Mouse (Mus musculus) T-cell, adult 2 months (primary cell): ENCODE results near the gene Ociad1.
A peak's percentile ranks its signal among the peaks of the same experiment; 100 is the strongest.

Experiments used
- DNase-seq: peaks from one replicate; pipeline ENCODE4 v3.0.0; 2022; ENCODE audit warnings: low spot score

The Ociad1 gene

DNA sequence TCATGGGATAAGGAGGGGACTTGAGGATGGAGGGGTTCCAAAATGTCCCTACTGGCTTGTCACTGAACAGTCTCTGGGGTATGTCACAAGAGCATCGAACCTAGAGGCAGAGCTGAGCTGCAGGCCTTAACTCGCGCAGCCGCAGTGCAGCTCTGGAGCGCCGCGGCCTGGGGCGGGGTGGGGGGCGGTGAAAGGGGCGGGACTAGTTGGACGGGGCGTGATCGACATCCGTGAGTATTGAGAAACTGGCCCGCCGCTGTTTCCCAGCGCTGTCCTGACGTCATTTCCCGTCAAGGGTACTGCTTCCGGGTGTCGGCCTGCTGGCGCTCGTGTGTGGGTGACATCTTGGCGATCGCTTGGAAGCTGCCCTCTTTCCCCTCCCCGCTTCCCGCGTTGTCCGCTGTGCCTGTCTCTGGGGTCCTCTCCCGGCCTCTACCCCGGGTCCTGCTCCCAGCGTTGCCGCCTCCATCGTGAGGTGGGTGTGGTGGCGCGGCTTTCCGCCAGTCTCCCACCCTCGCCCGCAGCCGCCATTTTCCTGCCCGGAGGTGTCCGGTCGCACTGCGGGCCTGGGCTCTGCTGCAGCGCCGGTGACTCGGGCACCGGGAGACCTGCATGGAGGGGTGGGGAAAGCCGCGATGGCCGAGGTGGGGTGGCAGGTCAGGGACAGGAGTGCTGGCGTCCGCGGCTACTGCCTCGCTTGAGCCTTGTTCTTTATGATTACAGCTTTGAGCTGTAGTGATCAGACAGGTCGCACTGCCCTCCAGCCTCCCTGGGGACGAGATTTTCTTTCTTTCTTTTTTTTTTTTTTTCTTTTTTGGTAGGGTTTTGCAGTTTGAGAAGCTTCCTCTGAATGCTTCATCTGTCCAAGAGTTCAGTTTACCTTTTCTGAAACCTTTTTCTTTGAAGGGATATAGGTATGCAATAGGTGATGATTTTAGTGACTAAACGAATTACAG lies at the start of gene Ociad1:
Gene Ociad1 (plus strand): TSS at position 283 of the 956 bp plus-strand sequence.
- peak; percentile 95 for DNase-seq

DNA sequence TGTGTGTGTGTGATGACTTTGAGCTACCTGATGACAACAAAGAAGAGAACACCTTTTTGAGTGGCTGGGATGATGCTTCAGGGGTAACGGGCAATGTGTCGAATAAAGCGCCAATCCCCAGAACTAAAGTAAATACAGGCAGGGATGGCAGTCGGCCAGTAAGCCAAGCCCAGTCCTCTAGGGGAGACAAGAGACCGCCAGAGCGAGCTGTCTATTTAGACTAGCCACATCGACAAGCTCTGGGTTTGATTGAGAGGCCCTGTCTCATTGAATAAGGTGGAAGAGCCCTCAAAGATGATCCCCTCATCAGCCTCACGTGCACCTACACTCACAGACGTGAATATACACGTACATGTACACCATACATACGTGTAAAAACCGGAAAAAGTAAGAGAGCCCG lies 48.2 kb upstream of the Ociad1 start:
- no peak for DNase-seq

DNA sequence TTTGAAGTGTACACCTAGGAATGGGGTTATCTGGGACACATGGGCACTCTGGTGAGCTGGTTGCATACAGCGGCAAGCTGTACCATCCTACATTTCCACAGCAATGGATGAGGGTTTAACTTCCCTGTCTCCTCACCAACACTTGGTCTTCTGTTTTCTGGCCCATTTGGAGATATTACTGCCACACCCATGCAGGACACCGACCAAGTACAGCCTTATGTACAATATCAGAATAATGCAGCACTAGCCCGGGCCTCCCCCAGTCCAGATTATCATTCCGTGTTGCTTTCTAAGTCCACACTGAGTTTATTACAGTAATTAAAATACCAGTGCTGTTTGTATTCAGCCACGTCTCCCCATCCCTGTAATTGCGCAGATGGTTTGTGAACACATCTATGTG lies 46.2 kb upstream of the Ociad1 start:
- DNase-seq = no peak

DNA sequence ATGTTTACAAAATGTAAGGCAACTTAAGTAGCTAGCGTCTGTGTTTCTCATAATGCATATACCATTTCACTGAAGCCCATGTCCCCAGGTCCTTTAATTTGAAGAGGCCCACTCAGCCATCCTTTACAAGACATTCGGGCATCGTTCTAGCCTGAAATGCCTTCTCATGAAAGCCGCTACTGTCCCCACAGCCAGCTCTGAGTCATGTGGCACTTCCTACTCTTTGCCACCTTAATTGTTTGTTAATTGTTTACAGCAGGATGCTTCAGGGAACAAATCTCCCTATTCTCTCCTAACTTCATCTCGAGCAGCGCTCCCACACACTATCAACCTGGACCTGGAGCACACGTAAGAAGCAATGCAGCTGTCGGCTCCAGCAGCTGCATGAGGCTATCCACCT lies 44.4 kb upstream of the Ociad1 start:
- DNase-seq = no peak

DNA sequence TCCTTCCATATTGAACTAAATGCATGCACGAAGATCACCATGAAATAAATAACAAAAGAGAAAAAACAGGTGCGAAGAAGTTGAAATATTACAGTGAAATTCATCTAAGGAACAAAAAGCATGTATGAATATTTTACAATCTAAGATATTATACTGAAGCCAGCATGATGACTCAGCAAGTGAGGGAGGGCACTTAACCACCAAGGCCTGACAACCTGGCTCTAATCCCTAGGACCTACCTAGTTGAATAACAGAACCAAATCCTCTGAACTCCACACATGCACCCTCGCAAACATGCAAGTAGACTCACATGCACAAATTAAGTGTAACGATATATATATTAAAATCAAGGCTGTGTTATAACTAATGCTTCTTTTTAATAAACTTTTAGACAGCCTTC lies 43.2 kb upstream of the Ociad1 start:
- no peak for DNase-seq

DNA sequence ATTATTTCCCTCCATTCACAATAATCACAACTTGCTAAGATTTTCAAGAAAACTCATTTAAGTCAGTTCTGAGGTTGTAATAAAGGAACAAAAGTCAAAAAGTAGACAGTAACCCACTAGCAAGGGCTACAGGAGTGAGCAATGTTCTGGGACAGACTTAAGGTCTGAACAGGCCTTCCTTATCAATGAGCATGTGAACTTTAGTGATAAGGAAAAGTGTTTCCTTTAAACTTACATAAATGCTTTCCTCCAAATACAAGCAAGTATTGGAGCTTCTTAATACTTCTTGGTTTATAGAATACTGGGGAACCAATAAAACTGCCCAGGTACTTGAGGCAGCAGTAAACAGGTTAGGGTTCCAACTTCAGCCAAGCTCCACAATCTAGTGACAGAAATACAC lies 39.8 kb upstream of the Ociad1 start:
- DNase-seq = no peak

DNA sequence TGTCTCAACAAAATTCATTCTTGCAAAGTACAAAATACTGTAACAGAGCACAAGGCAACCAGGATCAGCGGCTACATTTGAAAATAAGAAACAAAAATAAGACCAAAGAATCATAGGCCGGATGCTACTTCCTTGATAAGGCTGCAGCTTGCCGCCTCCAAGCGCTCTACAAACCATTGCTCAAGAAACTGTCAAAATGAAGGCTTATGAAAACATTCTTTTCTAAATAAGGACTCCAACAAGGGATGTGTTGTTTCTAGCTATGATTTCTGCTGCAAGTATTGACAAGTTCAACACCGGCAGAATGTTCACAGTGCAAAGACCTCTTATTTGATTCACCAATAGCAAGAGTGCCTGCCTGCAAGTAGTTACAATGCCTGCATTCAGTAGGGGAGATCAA lies 37.9 kb upstream of the Ociad1 start:
- peak; percentile 42 for DNase-seq

DNA sequence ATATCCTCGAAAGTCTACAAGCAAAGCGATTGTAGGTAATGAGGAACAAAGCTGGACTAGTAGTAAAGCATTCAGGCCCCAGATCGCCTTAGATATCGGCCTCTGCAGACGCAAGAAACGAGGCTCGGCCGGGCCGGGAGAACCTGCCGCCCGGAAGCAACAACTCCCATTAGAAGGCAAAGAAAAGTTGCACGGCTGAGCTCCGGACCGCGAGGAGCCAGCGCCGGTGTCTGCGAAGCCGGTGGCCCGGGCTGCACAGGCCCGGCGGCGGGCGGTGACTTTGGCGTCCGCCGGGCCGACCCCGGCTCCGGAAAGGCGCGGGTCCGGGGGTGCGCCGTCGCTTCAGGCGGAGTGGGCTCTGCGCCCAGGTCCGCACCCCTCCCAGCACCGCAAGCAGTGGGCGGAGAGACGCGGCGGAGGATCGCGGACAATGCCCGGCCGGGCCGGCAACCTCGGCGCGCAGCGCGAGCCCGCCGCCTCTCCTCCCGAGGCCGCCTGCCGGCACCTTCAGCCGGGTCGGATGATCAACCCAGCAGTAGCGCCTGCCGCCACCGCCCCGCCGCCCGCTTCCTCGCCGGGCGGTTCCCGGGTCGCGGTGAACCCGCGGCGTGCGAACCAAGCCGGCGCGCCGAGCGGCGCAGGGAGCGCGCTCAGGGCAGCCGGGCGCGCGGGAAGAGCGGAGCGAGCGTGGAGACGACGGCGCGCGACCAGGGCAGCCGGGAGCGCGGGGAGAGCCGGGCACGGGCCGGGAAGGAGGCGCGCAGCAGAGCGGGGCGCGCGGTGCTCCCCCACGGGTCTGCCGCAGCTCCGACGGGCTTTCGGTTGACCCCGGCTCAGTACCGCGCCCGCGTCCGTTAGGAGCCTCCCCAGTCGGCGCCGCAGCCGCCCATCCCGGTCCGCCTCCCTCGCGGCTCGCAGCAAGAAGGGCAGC lies 37.0 kb upstream of the Ociad1 start:
- peak; percentile 58 for DNase-seq

DNA sequence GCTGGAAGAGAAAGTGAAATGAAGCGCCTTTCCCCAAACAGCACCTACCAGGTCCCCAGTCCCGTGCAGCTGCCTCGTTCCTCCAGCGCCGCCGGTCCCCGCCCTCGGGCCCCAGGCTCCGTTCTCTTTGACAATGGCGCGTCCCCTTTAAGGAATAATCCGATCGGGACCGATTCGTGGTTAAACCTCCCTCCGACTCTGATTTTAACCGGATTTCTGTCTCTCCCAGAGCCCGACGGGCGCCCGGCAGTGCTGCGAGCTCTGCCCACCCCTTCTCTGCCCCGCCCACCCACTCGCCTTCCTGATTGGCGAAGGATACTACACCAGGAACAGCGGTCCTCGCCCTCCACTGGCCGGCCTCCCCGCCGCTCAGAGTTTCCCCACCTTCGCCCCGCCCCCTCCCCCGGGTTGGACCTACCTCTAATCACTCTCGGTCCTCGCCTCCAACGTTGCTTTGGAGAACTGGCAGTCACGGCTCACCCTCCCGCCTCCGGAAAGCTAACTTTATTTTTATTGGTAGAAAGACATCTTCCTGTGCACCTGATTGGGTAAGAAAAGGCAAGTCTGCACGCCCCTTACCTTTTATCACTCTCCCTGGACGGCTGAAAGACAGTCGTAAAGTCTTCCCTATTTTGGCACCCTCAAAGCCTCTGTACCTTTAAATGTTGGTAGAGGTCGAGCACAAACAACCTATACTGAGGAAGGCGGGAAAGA lies 36.1 kb upstream of the Ociad1 start, which contains the start of gene Fryl:
Gene Fryl (minus strand): TSS at position 268 of the 714 bp plus-strand sequence.
- DNase-seq = peak; percentile 96

DNA sequence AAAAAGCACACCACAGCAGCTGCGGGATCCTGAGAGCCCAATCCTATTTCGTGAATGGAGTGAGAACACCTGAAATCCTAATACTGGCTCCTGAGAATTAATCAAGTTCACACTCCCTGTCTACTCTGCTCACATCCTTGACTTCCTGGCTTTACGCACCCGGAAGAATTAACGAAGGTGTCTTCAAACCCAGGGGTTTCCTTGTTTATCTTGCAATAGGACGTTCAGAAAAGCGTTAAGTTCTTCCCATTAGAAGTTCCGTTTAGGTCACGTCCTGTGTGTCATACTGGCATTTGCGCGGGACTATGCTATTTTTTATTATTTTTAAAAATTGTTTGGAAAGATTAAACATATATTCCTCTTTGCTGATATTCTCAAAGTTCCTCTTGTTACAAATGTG lies 35.5 kb upstream of the Ociad1 start:
- DNase-seq = peak; percentile 54

DNA sequence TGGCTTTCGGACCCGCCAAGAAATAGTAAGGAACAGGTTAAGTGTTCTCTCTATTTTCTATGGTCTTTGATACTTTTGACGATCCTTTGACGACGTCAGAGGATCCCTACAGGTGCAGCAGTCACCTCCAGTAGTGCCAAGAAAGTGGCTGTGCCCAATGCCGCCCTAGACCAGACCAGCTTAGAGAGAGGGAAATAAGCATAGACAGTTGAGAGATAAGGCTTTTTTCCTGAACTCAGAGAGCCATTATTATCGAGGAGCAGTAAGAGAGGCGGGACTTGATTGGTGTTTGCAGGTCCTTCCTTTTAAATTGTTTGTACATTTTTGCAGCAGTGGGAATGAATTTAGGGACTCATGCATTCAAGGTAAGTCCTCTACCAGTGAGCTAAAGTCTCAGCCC lies 34.9 kb upstream of the Ociad1 start:
- no peak for DNase-seq

DNA sequence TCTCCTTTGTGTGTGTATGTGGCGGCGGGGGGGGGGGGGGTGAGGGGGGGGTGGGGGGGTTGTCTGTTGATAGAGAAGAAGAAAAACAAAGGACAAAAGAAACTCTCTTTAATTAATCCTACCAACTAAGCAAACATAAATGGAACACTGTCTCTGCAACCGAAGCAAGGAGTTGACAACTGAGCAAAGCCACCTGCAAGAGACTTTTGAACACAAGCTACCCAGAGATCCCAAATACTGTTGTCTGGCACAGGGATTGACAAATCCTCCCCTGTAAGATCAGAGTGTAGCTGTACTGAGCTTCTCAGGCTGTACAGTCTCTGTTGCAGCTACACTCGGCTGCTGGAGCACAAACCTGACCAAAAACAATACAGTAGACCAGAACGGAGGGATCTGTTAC lies 28.5 kb upstream of the Ociad1 start:
- no peak for DNase-seq

DNA sequence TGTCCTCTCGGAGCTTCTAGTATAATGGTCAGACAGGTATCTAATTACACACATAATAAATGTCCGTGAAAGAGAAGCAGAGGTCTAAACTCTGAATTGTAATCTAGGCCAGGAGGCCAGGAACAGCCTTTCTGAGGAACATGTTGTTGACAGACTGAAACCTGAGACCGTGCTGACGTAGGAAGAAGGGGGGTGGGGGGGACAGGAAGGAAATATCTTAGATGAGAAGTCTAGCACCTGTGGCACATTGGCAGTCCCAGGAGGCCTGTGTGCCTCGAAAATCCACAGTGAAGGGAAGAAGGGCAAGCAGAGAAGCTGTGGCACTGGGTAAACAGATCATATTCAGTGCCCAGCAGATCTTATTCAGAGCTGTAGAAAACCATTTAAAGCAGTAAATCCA lies 27.1 kb upstream of the Ociad1 start:
- DNase-seq = peak; percentile 80

DNA sequence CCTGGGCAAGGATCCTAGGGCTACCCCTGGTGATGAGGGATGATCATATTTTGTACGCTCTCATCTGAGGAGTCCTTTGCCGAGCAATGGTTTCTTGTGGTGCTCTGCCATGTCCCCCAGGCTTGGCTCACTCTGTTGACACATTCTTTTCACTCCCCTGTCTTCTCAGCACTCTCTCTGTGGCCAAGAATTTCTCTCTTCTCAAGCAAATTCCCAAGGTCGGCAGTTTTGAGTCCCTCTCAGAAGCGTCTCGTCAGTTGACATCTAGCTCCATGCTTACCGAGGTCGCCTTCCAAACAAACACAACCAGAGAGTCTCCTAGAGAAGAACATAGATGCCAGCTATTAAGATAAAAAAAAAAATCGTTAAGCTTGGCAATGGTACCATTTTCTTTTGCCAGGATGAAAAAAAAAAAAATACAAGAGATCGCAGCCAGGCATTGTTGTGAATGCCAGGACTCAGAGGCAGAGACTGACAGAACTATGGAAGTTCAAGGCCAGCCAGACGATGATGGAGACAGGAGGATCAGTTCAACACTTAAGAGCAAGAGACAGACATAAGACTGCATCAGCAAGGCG lies 23.9 kb upstream of the Ociad1 start:
- DNase-seq = no peak

DNA sequence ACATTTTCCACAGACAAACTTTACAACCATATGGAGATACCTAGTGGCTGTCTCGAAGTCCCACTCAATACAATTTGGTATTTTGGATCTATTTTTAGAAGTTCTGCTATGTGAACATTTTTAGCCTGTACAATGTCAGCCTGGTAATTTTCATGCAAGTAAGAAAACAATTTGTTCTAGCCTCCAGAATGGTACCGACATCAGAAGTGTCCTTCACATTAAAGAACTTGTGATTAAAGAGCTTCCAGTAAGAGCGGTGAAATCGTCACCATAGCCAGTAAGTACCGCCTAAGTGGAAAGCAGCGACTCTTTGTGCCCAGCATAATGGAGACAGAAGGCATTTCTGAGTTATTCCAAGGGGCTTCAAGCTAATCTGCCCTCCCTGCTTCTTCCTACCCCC lies 22.0 kb upstream of the Ociad1 start:
- no peak for DNase-seq

DNA sequence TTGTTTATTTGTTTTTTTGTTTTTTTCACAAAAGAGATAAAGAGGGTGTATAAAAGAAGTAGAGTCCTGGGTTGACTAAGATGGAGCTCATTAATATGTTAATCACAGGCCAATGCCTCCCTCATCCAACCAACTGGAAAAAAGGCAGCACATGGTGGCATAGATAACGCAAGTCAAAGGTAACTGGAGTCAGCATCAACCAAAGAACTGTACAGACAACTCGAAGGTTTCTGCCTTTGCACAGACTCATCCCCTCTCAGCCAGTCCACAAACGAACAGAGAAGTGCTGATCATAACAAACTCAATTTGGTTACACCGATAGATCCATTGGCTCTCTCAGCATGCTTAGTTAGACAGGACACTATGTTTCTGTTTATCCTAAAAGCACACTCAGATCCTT lies 19.4 kb upstream of the Ociad1 start:
- no peak for DNase-seq

DNA sequence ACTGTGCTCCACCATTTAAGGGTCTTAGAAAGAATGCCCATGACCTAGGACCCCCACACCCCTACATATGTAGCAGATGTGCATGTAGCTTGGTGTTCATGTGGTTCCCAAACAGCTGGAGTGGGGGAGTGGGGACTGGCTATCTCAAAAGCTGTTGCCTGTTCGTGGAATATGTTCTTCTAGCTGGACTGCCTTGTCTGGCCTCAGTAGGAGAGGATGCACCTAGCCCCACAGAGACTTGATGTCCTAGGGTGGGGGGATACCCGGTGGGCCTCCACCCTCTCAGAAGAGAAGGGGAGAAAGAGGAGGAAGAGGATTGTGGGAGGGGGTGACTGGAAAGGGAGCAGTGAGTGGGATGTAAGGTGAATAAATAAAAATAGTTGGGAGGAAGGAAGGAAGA lies 17.6 kb upstream of the Ociad1 start:
- DNase-seq = no peak

DNA sequence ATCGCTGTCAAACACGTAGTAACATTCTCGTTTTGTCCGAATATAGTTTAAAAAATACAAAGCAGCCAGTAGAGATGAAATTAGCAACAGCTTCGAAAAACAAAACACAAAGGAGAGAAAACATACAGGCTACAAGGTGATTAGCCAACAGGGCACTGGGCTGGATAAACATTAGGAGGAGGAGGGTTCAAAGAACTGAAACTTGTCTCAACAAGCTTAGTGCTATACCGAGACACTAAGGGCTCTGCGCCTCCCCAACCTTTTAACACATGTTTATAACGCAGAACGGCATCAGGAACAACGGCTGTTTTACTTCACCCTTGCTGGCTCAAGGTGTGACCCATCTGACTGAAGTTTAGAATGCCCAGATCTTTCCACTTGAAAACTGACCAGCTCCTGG lies 13.4 kb upstream of the Ociad1 start:
- DNase-seq = no peak

DNA sequence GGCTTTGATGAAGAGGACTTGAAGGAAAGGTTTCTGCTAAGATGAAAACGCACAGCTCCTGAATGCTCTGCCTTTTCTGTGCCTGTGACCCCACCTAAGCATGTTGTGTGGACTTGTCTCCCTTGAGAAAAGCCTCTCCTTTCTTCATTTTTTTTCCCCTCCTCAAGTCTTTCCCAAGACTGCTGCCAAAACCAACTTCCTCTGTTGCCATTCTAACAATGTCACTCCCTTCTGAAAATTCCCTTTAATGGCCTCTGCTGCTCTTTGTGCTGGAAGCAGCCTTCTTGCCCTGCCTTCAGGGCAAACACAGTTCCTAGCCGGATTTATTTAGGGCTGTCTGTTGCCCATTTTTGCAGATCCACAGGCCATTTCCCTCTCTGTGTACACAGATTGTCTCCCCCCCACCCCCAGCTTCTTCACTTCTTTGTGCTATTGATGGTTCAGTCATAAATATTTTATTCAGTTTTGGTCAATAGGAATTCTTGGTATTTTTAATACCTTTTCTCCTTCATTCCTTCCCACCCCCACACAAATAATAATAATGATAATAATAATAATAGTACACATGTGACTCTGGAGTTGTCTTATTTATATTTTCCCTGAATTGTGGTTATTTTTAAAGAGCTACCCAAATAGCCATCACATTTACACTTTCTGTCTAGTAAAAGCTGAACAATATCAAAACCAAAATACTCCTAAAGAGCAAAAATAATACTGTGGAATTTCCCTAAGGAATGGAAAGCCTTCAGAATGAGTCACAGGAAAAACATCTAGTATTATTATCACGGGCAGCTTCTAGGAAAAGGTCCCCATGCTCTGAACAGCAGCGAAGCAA lies 12.6 kb upstream of the Ociad1 start:
- no peak for DNase-seq

DNA sequence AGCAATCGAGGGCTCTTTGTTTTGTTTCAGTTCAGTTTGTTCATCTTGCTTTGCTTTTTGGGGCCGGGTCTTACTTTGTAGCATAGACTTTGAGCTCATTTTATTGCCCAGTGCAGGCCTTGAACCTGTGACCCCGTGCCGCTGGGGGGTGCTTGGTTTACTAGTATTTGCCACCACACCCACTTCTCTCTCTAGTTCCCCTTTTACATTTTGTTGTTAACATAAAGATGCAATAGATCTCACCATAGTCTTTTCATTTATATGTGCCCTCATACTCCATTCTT lies 12.1 kb upstream of the Ociad1 start:
- no peak for DNase-seq

DNA sequence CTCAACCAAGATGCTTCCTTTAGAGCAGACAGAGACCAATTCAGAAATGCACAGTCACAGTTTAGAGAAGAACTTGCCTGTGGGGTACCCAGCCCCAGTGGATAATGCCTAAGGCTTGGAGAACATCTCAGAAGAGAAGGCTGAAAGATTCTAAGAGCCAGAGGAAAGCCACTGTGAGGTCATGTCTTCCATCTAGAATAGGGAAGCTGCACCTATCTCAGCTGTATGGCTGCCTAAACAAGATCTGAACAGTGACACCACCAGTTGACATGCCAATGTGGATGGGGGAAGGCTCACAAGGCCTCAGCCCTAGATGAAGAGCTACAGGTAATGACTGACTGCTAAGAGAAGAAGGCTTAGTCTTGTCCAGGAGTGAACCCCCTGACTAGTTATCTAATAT lies 8.5 kb upstream of the Ociad1 start:
- no peak for DNase-seq
